Mouse (Mus musculus): ENCODE data around the gene Mief2.

DNA sequence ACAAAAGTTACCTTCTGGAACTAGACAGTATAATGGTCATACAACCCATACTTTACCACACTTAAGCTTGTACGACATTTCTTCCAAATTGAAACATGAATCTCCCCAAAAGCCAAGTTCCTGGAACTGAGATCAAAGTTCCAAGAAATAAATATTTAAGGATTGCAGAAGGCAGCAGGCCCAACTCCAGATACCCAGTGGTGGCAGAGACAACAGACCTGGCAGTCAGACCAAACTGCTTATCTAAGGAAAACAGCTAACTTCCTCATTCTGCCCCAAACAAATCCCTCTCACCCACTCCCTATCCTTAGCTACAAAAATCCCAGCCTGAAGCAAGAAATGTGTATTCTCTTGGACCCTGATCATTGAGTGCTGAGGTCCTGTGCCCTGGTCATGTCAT is 46.6 kb downstream of the Mief2 start:
- TF ChIP-seq CTCF (IDR thresholded peaks at IDR 0.05; ENCODE audit: extremely low read depth, insufficient read depth, insufficient read length, insufficient replicate concordance) (no peak), POLR2A (IDR thresholded peaks at IDR 0.05; ENCODE audit: low read depth, low read length) (no peak)
